Mouse (Mus musculus): ENCODE measurements around the gene Prcp. TPM values are rescaled to one million over a fixed set of nuclear protein-coding genes. Genes with fewer than 3 reads are reported as not detected.

Gene Prcp
- polyA plus RNA-seq, 1 experiment from 2014 or later = 24.7 TPM

Other genes starting within 250 kb of the Prcp start
- 5.0 and 5.8 TPM in 2 replicates for gene Ankrd42, start 237.3 kb upstream of the Prcp start, polyA plus RNA-seq (2015; fragmentation: Nextera tagmentation; extraction: Ambion mirVana)
- gene Pcf11, start 204.5 kb upstream of the Prcp start, polyA plus RNA-seq (2015; fragmentation: Nextera tagmentation; extraction: Ambion mirVana) = 23.1 and 24.4 TPM in 2 replicates
- 18.4 and 23.9 TPM in 2 replicates for gene Rab30, start 132.9 kb upstream of the Prcp start, polyA plus RNA-seq (2015; fragmentation: Nextera tagmentation; extraction: Ambion mirVana)
- gene Ddias, start 223 bp upstream of the Prcp start, polyA plus RNA-seq (2015; fragmentation: Nextera tagmentation; extraction: Ambion mirVana) = 11.0 and 11.4 TPM in 2 replicates
- 5.9 and 6.1 TPM in 2 replicates for gene Fam181b, start 205.4 kb downstream of the Prcp start, polyA plus RNA-seq (2015; fragmentation: Nextera tagmentation; extraction: Ambion mirVana)

Measured in stomach, embryonic 15.5 days (tissue).